Mouse (Mus musculus) gastrocnemius, postnatal 25 days (tissue): Measurements from ENCODE around the gene Lmod3. TPM values are rescaled to one million over a fixed set of nuclear protein-coding genes. Genes with fewer than 3 reads are reported as not detected.

Experiments used
- DNase-seq: peaks from one replicate; pipeline ENCODE4 v3.0.0; 2022
- long read RNA-seq, 2 experiments: library from polyadenylated mRNA; stranded (forward); transcript quantifications; one replicate each; pipeline ENCODE4 v2.0.0; 2021
- total RNA-seq, 2 experiments: library from RNA; stranded (reverse); gene quantifications; 1 replicate in 1 of 2; 2 replicates in 1 of 2; pipeline ENCODE4 v1.2.3; 2021

The Lmod3 gene
- total RNA-seq, result 100 to 1,000 TPM; 143 to 148 TPM
- long read RNA-seq, experiment 1, transcript Lmod3-201 (3 exons, 2,215 nt), result major isoform, 70 of 121 reads
- long read RNA-seq, experiment 1, partial matches to known transcripts, result 23 of 121 reads
- long read RNA-seq, experiment 1, other reads (novel, unspliced or antisense), result 28 of 121 reads
- long read RNA-seq, experiment 2, transcript Lmod3-201 (3 exons, 2,215 nt), result major isoform, 141 of 204 reads
- long read RNA-seq, experiment 2, partial matches to known transcripts, result 19 of 204 reads
- long read RNA-seq, experiment 2, other reads (novel, unspliced or antisense), result 44 of 204 reads

DNA sequence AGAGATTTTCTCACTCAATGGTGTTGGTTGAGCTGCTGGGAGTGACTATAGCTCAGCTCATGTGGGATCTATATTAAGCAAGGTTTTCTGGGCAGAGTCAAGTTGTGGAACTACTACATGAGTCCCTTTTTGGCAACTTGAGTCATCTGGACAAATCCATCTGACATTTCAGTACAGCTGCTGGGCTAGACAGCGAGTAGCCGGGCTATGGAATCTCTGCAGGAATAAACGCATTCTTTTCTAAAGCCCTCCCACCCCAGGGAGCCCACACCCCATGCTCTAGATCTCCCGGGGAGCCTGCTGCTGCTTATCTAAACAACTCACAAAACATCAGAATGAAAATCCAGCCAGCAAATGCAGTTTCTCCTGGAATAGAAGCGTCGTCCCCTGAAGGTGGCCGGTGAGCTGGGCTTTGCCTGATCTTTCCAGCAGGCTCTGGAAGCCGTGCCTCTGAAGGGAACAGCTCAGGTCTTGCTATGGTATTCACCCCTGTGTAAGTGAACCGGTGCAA lies at the start of gene Lmod3:
Lmod3 (minus strand) TSS at position 49 of the 511 bp plus-strand sequence.
- DNase-seq, result peak; percentile 28

DNA sequence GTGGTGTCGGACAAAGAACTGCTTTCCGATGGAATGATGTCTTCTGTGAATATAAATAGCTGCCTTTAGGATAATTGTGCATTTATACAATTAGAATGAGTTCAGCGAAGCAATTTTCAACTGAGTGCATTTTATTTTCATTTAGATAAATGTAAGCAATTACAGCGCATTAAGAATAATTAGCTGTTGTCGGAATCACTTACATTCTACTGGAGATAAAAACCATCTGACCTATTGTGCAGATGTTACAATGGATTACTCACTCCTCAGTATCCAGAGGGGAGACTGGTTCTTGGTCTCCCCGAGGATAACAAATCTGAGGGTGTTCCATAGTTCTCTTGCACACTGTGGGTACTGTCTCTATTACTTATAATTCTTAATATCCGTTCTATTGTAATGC lies 49.7 kb upstream of the Lmod3 start:
- DNase-seq, result no peak

DNA sequence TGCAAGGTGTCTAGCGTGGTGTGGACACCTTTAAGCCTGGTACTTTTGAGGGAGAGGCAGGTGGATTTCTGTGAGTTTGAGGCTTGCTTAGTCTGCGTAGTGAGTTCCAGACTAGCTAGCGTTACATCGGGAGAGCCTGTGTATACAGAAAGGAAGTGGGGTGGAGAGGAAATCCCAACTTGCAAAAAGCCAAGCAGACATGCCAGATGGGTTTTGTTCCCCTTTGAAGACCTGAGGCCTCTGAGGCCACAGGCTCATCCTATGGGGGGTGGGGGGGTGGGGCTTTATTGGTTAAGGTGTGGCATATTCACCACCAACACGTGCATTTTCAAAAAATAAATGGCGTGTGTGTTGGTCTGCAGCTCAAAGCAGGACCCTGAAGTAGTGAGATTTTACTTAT lies 48.1 kb upstream of the Lmod3 start:
- DNase-seq, result no peak

DNA sequence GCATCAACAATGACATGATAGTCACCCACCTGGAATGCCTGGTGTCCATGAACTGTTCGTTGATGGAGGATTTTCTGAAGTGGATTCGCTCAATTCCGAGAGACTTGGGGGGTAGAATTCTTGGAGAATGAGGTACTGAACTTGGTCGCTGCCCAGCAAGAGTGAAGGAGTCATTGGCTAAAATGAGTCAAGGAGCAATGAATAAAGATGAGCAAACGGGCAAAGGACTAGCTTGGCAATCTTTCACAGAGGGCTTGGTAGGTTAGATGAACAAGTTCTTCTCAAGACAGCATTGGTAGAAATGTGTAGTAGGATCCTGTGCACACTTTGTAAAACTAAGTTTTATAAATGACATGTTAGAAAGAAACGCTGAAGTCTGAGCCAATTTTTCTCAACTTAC lies 47.6 kb upstream of the Lmod3 start:
- no peak for DNase-seq

DNA sequence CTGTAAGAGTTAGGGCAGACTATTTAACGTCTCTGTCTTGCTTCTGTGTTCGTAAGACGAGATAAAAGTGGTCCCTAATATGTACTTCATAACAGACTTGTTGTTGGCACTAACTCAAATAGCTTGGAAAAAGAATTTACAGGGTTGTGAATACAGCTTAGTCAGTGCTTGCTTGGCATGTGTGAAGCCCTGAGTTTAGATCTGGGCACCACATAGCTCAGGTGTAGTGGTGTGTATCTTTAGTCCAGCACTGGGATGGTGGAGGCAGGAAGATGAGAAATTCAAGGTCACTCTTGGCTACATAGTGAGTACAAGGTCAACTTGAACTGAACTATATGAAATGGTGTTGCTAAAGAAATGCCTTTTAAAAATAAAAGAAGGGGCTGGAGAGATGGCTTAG lies 44.6 kb upstream of the Lmod3 start:
- no peak for DNase-seq

DNA sequence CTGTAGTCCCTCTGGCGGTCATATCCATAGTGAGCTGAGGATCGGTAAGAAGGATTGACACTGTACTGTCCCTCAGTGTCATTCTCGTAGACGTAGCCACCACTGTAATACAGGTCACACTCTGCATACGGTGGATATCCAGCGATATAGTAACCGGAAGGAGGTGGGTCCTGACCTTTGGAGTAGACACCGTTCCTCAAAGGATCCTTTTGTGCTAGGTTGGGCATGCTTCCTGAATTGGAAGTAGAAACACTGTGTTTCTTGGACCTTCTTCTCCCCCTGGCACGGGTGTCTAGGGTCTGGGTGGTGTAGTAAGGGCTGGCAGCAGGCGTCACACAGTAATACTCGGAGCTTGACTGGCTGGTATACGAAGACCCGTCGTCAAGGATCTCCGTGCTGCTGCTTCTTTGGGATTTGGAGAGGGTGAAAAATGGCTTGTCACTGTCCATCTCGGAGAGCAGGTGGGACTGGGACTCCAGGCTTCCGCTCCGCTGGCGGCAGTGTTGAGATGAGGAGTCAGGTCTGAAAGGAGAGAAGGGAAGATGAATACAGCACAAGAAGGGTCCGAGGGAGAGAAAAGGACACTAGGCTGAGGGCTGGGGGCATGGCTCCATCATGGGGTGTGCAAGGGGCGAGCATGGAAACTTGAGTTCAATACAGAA lies 43.4 kb upstream of the Lmod3 start:
- DNase-seq, result no peak

DNA sequence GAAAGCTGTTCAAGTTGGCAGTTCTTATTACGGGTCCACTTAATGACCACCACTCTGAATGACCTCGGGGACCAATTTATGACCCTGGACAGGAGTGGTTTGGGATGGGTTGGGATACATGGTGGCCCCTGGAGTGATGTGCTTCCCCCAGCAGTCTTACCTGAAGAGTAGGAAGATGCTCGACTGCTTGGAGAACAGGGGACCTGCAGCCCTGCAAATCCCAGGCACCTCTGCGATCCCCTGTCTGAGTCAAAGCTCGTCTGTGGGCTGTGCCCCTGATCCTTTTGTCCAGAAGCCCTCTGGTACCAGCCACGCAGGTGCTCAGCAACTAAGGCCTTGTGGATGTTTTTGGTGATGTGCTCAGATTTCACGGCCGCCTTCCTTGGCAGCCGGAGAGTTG lies 42.9 kb upstream of the Lmod3 start:
- DNase-seq, result no peak

DNA sequence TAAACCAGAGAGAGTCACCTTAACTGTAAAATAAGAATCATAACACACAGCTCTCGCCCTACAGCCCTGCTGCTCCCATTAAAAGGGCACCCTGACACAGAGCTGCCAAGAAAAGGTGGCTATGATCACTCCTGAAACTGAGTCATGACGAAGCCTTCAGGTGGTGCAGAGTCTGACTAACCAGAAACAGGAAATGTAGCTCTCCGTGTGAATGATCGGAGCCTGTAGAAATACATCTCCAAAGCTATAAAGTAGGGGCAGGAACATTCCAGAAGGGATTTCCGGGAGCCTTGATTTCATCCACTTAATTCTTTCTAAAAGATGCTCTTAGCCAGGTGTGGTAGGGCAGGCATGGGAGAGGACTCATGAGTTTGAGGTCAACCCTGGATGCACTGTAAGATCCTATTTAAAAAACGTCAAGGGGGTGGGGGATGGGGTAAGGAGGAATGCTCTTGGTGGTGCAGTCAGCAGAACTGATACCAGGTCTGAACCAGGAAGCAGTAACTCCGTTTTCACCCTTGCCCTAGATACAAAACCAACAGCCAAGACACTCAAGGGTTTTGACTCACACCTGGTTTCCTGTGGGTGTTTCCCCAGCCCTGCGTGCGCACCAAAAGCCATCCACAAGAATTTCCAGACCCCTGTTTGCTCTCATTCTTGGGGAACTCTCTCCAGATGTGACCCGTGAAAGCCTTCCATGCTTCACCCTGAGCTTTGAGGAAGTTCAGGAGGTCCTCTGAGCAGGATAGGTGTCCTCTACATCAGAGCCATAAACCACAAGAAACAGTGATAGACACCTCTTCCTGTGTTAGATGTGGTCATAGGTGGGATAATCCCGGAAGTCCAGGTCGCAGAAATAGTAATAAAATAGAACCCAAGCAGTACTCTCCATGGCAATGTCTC lies 41.4 kb upstream of the Lmod3 start:
- DNase-seq, result no peak

DNA sequence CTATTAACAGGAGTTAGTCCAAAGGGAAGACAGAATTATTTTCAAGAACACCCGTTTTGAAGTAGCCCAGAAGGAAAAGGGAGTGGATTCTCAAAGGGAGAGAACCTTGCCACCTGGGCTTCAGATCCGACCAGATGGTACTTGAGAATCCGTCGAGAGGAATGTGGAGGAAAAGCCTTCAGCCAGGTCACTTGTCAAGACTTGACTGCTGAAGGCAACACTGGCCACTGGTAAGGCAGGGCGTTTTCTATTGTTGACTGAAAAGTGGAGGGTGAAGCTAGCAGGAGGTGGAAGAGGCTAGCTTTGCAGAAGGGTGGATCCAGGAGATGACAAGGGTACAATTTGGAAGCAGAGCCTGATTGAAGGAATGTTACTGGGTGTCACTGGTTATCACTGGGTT lies 40.3 kb upstream of the Lmod3 start:
- no peak for DNase-seq

DNA sequence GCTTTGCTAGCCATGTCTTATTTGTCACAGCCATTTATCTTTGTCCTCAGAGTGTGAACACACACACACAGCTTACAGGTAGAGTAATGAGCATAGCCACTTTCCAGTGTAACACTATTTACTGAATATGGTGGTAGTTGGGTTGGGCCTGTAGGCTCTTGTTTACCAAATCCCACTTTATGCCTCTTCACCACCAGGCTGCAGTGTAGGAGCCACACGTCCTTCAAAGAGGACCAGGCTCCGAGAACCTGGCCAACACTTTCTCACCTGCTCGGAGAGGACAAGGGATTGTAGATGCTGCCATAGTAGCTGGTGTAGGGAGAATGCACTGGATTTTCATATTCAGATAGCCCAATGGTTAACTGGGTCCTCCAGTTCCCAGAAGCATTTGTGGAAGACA lies 39.5 kb upstream of the Lmod3 start:
- DNase-seq, result no peak

DNA sequence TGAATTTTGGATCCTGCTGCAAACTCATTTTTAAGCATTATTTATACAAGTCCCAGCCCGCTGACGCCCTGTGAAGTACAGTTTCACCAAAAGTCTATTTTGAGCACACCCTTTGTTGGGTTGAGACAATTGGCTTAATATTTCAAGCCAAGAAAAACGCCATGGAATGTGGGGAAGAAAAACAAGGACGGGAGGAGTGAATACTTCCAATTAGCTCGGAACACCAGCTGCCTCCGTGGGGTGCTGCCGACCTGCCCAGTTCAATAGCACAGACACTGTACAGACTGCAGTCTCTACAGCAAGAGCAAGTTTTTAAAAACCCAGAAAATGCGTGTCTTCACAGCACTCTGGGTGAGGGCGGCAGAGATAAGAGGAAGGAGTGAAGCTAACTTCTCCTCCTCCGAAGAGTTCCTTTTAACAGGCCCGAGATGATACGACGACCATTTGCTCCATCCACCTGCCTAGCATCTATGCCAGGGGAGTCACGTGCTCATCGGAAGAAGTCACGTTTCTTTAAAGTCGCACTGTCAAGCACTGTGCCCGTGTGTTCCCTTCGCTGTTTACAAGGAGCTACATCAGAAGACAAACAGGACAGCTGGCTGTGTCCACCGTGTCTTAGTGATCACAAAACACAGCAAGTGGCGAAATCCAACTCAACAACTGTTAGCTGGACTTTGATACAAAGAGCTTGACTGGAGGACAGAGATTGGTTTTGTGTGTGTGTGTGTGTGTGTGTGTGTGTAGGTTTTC lies 38.8 kb upstream of the Lmod3 start:
- no peak for DNase-seq

DNA sequence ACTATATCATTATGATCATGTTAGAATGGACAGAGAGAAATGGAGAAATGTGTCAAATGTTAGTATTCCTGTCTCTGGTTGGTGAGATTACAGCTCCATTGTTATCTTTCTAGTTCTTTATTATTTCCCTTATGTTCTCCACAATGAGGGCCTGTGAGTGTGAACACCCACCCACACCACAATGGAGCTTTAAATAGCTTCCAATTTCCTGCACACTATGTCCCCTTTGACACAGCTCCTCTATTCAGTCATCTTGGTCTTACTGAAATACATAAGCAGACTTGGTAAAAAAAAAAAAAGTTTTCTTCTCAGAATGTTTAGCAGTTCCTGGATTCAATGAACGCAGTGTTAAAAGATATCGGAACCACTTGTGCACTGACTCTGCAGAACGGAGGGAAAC lies 38.1 kb upstream of the Lmod3 start:
- no peak for DNase-seq

DNA sequence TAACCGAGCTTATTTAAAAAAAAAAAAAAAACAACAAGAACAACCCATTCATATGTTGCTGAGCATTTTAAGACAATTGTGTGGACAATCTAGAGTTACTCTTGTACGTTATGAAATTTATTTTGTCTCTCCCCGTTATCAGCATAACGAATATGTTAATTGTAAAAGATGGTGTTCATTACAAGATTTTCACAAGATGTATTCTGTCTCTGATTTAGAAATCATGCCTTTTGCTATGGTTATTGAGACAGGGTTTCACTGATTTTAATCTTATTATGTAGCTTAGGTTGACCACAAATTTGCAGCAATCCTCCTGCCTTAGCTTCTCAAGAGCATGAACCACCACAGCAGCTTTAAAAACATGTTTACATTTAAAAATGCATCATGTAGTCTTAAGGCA lies 37.3 kb upstream of the Lmod3 start:
- no peak for DNase-seq

DNA sequence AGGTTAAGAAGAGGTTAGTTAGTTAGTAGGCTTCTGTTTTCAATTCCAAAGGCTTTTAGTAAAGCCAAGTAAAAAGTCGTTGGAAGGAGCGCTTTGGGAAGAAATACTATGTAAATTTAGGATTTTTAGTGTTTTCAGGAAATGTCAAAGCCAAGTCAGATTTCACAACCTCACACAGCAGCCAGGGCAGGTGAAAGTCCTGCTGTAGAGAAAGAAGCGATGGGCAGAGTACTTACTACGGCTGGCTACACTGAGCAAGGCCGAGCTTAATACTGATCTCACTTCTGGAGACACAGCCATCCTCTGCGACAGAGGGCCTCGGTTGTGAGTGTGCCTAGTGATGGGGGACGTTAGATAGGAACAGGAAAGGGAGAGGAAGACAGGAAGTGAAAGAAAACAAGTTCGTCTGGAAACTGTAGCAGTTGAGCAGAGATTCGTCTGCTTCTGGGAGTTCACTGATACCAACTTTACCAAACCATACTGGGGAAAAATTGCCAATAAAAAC lies 36.8 kb upstream of the Lmod3 start:
- DNase-seq, result no peak

DNA sequence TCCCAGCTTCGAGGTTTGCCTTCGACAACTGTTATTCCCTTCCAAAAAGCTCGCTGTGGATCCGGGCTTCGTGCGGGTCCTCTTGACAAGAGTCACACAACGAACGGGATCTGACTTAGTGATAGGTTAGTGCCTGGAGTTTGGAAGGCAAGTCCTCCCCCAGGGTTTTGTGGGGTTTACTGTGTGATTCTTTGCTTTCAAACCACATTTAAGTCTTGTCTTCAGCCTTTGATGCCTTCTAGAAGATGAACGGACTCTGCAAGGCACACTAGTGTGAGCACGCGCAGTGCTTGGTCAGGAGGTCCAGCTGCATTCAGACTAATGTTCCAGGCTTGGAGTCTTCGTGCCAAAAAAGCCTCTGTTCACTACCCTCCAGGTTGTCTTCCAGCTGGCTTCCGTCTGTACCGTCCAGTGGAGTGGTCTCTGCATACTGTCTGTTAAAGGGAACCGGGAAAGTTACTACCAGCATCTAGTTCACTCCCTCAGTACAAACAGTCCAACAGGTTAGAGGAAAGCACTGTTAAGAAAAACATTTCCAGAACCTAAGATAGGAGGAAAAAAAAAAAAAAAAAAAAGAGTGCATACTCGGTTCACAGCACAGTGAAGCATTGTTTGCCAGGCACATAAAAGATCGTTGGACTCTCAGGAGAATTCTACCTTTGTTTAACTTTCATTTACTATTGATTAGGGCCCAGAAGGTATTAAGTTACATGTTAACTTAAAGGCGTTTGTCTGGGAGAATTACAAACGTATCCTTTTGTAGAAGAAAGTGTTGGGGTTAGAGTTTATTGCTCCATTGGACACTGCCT lies 35.7 kb upstream of the Lmod3 start:
- no peak for DNase-seq

DNA sequence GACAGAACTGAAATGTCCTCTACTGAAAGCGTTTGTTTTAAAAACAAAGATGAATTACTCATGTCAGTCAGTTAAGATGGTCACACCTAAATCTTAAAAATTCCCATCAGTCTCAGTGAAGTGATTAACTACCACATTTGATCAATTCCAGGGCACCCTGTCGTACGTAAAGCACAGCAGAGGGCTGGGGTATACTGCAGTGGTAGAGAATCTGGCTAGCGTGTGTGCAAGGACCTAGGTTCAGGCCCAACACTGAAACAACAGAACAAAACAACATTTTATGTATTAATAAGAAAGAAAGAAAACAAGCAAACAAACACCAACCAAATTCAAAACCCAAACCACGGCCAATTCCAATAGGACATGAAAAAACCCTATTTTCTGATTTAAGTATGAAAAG lies 33.8 kb upstream of the Lmod3 start:
- DNase-seq, result no peak

DNA sequence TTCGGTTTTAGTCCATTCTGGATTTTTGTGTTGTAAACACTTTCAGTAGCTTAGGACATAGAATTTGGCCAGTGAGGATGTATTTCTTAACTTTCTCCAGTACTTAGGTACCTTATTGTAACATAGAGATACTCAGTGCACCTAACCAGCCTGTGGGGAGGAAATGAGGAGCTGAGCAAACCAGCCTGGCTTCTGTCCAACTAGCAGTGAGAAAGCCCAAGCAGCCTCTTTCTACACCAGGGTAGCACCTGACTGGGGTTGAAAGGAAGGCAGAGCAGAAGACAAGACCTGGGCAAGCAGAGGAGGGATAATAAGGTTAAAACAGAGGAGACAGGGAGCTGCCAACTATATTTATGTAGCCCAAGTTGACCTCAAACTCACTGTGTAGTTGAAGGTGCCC lies 31.1 kb upstream of the Lmod3 start:
- no peak for DNase-seq

DNA sequence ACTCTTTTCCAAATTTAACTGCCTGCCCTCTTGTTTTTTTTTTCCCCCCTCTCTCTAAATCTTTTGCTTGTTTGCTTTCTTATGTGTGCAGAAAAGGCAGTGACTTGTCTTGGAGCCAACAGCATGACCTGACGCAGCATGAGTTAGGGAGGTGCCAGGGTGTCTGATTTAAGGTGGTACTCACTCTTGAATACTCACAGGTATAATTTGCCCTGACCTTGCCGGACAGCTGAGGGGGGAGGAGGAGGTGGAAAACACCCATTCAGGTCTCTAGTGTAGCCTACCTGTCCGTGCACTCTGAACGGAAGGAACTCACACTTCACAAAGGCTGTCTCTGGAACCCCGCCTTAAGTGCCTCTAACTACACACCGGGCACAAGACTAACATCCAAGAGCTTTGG lies 26.3 kb upstream of the Lmod3 start:
- no peak for DNase-seq

DNA sequence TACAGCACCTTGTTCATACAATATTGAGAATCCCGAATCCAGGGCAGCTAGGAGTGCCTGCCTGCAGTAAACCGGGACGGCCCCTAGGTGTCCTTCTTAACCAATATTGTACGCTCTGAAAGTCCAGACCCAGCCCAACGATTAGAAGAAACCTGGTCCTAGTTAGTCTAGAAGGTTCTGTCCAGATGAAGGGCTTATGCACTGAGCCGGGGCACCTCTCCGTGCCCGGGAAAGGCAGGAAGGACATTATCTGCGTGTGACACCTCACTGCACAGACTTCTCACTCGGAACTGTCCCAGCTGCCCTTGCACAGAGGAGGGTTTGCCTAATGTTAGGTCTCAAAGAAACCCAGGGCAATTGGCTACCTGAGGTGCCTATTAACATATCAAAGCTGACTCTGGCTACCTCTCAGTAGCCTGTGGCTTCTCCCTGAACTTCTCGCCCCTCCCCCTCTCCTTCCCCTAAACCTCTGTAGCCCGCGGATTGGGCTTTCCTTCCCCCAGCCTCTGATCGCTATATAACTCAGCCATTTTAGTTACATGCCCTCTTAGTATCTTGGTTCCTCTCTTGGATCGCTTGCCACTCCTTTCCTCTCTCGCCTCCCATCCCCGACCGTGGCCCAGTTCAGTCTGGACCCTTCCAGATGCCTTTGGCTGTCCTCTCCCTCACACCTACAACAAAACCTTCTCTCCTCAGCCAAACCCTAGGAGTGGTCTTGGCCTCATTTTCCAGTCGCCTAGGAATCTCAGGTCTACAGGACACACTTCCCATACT lies 25.6 kb upstream of the Lmod3 start:
- DNase-seq, result peak; percentile 64

DNA sequence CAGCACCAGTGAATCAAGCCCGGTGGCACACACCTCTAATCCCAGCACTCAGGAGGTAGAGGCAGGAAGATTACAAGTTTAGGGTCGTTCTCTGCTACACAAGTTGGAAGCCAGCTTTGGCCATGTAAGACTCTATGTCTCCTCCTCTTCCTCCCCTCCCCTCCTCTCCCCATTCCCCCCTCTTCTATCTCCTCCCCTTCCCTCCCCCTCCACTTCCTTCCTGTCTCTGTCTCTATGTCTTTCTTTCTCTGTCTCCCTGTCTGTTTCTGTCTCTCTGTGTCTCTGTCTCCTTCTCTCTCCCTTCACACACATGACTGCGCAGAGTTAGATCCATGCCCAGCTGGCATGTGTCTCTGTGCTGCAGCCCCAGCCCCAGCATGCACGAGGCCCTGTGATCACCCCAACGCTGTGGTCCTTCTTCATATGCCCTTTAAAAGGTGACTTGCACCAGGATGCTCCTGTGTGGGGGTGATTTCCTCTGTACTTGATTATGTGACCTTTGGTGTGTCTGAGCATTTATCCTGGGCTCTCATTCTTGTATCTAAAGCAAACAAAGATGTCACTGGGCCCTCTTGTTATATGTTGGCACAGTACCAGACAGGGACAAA lies 24.4 kb upstream of the Lmod3 start:
- no peak for DNase-seq
